Mouse (Mus musculus): Measurements from ENCODE around the gene Ube2b.

GRCm38 (mm10) chr11:52033953-52034352 lies 33.4 kb upstream of the Ube2b start:
- no peak for TF ChIP-seq CTCF (IDR thresholded peaks at IDR 0.05; ENCODE audit: control insufficient read depth, insufficient read depth, low read length)
- no peak for TF ChIP-seq POLR2A (IDR thresholded peaks at IDR 0.05; ENCODE audit: borderline replicate concordance, control insufficient read depth, low read depth, low read length)
